Mouse (Mus musculus): ENCODE measurements around the gene Arid5b. TPM values are rescaled to one million over a fixed set of nuclear protein-coding genes. Genes with fewer than 3 reads are reported as not detected.

Gene Arid5b
- polyA plus RNA-seq, 1 experiment from 2014 or later = 18.9 TPM

DNA sequence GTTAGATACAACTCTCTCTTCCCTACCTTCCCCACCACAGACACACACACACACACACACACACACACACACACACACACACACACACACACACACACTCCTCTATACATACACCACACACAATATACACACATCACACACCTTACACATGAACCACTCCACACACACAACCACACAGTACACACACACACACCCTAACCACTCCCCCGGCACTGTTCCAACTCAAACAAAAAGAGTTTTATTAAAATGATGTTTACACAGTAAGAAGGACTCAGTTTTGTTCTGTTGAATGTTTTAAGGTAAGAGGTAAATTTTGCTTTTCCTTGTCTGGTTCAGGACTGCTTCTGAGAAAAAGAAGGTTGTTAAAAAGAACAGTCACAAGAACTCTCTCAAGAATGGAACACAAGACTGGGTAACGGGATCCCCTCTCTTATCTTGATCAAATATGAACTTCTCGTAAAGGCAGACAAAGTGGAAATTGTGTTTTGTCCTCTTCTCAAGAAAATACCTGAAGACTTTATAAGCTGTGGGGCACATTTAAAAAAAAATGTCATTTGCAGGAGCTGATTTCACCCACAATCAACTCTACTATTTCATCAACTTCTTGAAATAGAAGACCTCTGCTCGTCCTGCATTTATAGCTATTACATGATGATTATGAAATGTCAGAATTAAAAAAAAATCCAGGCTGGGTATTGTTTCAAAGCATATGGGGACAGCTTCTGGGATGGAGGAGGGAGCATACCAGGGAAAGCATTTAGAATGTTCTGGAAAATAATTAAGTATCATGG is 30.9 kb downstream of the Arid5b start:
- H3K4me3 ChIP-seq = no peak overlapping the region
- H3K9me3 ChIP-seq (replicated peaks) = no peaks in the 10 kb centered on the region
- WGBS = 75% methylated on average over 4 of the region's 4 CpGs
- H3K4me2 ChIP-seq = no peak overlapping the region
- H3K36me3 ChIP-seq = peaks cover 10% of the 10 kb centered on the region
- H3K9ac ChIP-seq = no peak overlapping the region
- H3K27ac ChIP-seq (ENCODE audit: poor library complexity, severe bottlenecking) = no peak overlapping the region
- H3K4me1 ChIP-seq (replicated peaks) = peaks cover 6% of the 10 kb centered on the region; the same call in 1 of the 2 replicates
- no peaks in the 10 kb centered on the region for H3K27me3 ChIP-seq (replicated peaks)
- ATAC-seq (ENCODE audit: insufficient number of reproducible peaks, low FRiP score) = no peak

DNA sequence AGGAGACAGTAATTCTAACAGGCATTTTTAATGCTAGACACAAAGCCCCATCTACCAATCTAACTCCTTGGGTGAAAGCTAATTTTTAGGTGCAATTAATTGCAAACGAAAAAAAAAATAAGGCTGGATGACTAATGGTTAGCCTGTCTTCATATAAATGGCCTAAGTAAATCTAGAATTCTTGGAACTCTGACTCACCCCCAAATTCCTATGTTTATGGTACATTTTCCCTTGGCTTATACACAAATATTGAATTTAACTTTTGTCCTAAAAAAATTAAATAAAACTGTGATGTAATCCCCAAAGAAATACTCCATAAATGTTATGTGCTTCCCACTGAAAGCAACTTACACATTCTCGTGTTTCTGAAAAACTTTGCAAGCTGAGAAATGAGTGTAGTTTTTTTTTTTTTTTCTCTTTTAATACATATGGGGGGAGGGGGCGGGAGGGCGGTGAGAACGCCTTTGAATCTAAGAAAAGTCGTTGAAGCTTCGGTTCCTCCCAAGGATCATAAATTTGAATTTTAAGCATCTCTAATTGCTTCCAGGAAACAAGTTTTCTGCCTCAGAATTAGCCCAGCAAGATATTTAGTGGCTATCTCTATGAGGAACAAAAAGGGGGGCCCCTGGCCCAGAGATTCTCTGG is 31.8 kb downstream of the Arid5b start:
- Histone ChIP-seq H3K9me3 (replicated peaks) (no peaks in the 10 kb centered on the region), H3K27me3 (replicated peaks) (no peaks in the 10 kb centered on the region), H3K27ac (ENCODE audit: poor library complexity, severe bottlenecking) (no peak overlapping the region), H3K9ac (no peak overlapping the region), H3K4me1 (replicated peaks) (peaks cover 6% of the 10 kb centered on the region; the same call in 1 of the 2 replicates), H3K4me3 (no peak overlapping the region), H3K36me3 (peaks cover 15% of the 10 kb centered on the region), H3K4me2 (no peak overlapping the region)
- WGBS = 72% methylated on average over 7 of the region's 7 CpGs
- ATAC-seq (ENCODE audit: insufficient number of reproducible peaks, low FRiP score) = no peak

DNA sequence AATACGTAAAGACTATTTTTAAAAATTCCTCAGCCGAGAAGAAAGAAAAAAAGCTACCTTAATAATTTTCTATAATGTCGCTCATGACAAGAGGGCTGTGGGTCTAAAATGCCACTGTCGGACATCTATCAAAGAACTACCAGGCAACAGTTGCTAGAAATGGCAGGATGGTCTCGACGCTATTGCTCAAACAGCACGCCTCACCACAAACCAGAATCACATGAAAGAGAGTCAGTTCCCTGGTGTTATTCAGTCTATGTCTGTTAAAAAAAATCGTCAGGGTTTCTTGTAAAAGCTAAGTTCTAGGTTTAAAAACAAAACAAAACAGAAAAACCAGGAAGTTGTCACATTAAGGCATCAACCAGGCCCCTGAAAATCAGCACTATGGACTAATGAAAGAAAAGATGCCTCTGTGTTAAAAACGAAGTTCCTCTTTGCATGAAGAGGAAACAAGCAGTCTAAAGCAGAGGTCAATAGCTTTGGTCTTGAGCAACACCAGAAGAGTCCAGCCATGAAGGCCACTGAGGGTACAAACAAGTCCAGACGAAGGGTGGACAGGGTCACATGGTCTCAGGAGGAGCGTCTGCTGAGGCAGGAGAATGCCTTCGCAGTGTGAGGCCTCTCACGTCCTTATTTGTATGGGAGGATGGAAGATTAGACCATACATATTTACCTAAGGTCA is 37.6 kb downstream of the Arid5b start:
- no peaks in the 10 kb centered on the region for H3K9me3 ChIP-seq (replicated peaks)
- H3K4me2 ChIP-seq = no peak overlapping the region
- no peak overlapping the region for H3K27ac ChIP-seq (ENCODE audit: poor library complexity, severe bottlenecking)
- no peak overlapping the region for H3K9ac ChIP-seq
- H3K36me3 ChIP-seq = peaks cover 25% of the 10 kb centered on the region
- H3K4me1 ChIP-seq (replicated peaks) = 0 out of 2 replicates have a peak, but pooled peaks cover 3% of the 10 kb centered on the region
- no peaks in the 10 kb centered on the region for H3K27me3 ChIP-seq (replicated peaks)
- no peak for ATAC-seq (ENCODE audit: insufficient number of reproducible peaks, low FRiP score)
- H3K4me3 ChIP-seq = no peak overlapping the region
- 75% methylated on average over 13 of the region's 13 CpGs for WGBS

DNA sequence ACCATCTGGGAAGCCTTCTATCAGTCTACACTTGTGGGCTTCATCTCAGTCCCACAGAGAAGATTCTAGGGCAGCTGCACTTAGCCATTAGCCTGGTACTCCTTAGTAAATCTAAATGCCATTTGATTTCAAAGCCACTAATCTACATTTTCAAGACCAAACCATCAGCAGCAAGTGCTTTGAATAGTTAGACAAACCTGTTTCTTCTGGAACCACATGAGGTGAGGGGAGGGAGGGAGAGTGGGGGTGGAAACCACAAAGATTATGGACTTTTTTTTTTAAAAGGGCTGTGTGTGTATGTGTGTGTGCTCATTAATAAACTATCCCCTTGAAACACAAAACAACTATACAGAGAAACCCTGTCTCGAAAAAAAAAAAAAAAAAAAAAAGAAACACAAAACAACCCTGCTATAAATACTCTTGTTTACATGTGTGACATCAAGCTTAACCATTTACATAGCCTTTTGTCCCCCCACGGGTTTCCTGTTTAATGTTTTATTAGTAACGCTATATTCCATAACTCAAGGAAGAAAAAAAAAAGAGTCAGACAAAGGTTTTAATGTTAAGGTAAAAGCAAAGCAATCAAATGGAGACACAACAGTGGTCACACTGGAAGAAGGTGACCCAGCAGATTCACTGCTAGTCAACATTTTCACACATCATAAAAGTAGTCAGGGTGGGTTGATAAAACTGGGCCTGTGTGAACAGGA is 38.3 kb downstream of the Arid5b start:
- ATAC-seq (ENCODE audit: insufficient number of reproducible peaks, low FRiP score) = no peak
- Histone ChIP-seq H3K9me3 (replicated peaks) (no peaks in the 10 kb centered on the region), H3K9ac (no peak overlapping the region), H3K27me3 (replicated peaks) (no peaks in the 10 kb centered on the region), H3K4me1 (replicated peaks) (0 out of 2 replicates have a peak, but pooled peaks cover 3% of the 10 kb centered on the region), H3K36me3 (peaks cover 30% of the 10 kb centered on the region), H3K4me3 (no peak overlapping the region), H3K4me2 (no peak overlapping the region), H3K27ac (ENCODE audit: poor library complexity, severe bottlenecking) (no peak overlapping the region)
- WGBS = 72% methylated on average over 3 of the region's 3 CpGs

DNA sequence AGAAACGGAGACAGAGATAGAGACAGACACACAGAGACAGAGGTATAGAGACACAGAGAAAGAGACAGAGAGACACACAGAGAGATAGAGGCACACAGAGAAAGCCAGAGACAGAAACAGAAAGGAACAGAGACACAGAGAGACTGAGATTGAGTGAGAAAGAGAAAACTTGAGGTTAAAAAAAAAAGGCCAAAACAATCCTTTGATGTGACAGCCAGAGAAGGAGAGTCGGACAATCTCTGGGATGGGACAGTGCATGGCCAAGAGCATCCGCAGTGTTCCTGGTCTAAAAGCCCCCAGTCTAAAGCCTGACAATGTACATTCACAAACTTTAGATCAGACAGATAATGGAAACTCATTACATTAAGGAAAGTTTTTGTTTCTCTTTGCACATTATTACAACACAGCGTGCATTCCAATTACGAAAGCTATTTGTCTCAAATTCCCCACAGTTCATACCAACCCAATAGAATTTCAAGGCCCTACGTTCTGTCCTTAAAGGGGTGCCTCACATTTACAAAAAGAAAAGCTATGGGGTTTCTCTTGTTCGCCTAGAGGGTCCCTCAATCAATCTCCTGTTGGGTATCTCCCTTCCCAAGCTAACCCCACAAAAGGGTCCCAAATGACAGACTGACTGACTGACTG is 39.0 kb downstream of the Arid5b start:
- no peaks in the 10 kb centered on the region for H3K9me3 ChIP-seq (replicated peaks)
- no peak overlapping the region for H3K4me2 ChIP-seq
- peaks cover 32% of the 10 kb centered on the region for H3K36me3 ChIP-seq
- H3K27me3 ChIP-seq (replicated peaks) = no peaks in the 10 kb centered on the region
- 76% methylated on average over 7 of the region's 7 CpGs for WGBS
- H3K4me3 ChIP-seq = no peak overlapping the region
- ATAC-seq (ENCODE audit: insufficient number of reproducible peaks, low FRiP score) = no peak
- no peak overlapping the region for H3K27ac ChIP-seq (ENCODE audit: poor library complexity, severe bottlenecking)
- H3K4me1 ChIP-seq (replicated peaks) = 0 out of 2 replicates have a peak, but pooled peaks cover 3% of the 10 kb centered on the region
- H3K9ac ChIP-seq = no peak overlapping the region

DNA sequence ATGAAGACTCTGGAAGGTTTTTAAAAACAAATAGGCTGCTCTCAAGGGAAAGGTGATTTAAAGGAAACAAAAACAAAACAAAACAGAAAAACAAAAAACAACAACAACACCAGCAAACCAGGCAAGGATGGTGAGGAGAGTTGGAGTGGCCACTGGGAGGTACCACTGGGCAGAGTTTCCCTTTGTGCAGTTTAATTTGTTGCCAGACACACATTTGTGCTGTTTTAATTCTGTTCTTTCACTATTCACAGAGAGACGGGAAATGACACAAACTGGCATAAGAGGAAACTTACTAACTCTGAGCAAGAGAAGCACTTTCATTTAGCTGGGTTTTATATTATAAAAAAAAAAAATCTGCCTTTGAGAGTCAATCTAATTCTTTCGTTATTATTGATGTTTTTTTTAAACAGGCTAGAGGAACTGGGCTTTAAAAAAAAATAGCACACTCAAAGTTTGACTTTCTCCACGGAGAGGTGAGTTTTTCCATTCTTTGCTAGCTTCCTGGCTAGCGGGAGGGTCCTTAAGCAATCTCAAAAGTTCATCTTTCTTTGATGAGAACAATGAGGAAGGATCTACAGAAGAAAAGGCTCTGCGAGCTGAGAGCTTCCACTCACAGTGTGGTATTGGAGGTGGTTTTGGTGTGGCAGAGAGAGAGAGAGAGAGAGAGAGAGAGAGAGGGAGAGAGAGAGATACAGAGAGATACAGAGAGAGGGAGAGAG is 39.7 kb downstream of the Arid5b start:
- Histone ChIP-seq H3K9ac (no peak overlapping the region), H3K36me3 (peaks cover 37% of the 10 kb centered on the region), H3K4me2 (no peak overlapping the region)

DNA sequence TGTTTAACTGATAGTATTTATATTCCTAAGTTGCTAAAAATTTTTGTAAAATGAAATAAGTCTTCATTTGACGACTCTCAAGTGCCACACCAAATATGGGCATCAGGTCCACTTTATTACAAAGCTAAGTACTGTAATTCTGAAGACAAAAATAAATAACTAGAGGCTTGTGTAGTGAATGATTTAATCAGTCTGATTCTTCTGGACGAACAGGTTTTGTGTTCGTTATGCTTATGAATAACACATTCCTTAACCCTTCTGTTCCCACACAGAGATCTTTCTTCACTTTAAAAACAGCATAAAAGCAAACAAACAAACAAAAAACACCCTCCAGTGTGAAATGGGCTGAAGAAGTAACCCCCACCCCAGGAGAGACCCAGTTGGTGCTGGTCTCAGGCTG is 40.4 kb downstream of the Arid5b start:
- H3K9me3 ChIP-seq (replicated peaks) = no peaks in the 10 kb centered on the region
- H3K36me3 ChIP-seq = peaks cover 42% of the 10 kb centered on the region
- 54% methylated on average over 3 of the region's 3 CpGs for WGBS
- H3K4me3 ChIP-seq = no peak overlapping the region
- H3K27ac ChIP-seq (ENCODE audit: poor library complexity, severe bottlenecking) = no peak overlapping the region
- H3K4me1 ChIP-seq (replicated peaks) = 0 out of 2 replicates have a peak, but pooled peaks cover 3% of the 10 kb centered on the region
- no peak overlapping the region for H3K4me2 ChIP-seq
- H3K9ac ChIP-seq = no peak overlapping the region
- no peak for ATAC-seq (ENCODE audit: insufficient number of reproducible peaks, low FRiP score)
- H3K27me3 ChIP-seq (replicated peaks) = no peaks in the 10 kb centered on the region

More for the DNA sequence above, 39.7 kb downstream of the Arid5b start:
- WGBS = 50% methylated on average over 5 of the region's 5 CpGs
- no peak overlapping the region for H3K27ac ChIP-seq (ENCODE audit: poor library complexity, severe bottlenecking)
- no peaks in the 10 kb centered on the region for H3K27me3 ChIP-seq (replicated peaks)
- no peak overlapping the region for H3K4me3 ChIP-seq
- no peak for ATAC-seq (ENCODE audit: insufficient number of reproducible peaks, low FRiP score)
- no peaks in the 10 kb centered on the region for H3K9me3 ChIP-seq (replicated peaks)
- H3K4me1 ChIP-seq (replicated peaks) = 0 out of 2 replicates have a peak, but pooled peaks cover 3% of the 10 kb centered on the region

DNA sequence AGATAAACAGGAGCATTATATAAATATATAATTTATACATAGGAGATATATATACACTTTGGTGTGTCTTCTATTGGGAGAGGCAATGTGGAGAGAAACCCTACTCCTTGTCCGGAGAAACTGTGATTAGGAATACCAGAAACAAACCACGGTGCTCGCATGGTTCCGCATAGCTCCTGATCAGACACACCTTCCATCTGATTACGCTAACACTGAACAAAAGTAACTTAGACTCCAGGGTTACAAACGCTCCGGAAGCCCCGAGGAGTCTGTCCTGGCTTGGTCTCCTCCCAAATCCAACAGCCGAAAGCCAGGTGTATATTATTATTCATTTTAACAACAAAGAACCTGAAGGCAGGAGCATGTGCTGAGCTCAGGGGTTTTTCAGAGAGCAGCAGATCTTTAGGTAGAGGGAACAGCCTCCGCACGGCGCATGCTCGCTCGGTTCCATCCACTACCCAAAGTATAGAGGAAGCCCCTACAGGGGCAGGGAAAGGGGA is 41.5 kb downstream of the Arid5b start:
- ATAC-seq (ENCODE audit: insufficient number of reproducible peaks, low FRiP score) = no peak
- Histone ChIP-seq H3K4me2 (no peak overlapping the region), H3K4me1 (replicated peaks) (peaks cover 4% of the 10 kb centered on the region), H3K27me3 (replicated peaks) (no peaks in the 10 kb centered on the region), H3K9ac (no peak overlapping the region), H3K4me3 (no peak overlapping the region), H3K9me3 (replicated peaks) (no peaks in the 10 kb centered on the region), H3K36me3 (peaks cover 37% of the 10 kb centered on the region), H3K27ac (ENCODE audit: poor library complexity, severe bottlenecking) (no peak overlapping the region)
- 84% methylated on average over 14 of the region's 14 CpGs for WGBS

DNA sequence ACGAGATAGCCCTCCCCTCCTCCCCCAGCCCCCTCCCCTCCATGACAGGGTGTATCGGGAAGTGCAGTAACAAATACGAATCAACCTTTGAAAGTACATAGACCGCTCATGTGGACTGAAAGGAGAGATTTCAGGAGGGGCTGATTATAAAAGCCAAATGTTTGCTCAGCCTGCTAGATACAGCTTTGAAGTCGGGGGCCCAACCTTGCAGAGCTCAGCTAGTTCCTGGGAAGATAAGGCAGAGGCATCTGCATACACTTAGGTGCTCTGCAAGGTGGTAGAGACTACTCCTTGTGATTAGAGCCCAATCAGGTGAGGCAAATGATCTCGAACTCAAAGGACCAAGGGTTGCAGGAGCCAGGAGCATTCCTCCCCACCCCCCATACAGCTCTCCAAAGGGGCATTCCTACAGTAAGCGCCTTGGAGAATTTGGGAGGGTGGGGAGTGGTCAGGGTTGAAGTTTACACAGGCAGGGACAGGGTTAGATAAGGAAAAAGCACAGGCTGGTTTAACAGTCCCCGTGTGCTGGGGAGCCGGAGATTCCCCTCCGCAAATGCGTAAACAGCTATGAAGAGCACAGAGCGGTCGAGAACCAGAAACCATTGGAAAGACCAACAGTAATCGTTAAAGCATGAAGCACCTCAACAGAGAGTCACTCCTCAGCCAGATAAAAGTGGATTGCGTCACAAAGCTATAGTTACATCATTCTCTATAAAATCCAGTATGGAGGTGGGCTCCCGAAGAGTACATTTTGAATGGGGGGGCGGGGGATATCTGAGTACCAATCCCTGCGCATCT is 47.0 kb downstream of the Arid5b start:
- Histone ChIP-seq H3K9ac (no peak overlapping the region), H3K4me2 (peak overlapping the region; percentile 48), H3K4me1 (replicated peaks) (peaks cover 26% of the 10 kb centered on the region), H3K27ac (ENCODE audit: poor library complexity, severe bottlenecking) (no peak overlapping the region), H3K4me3 (0 out of 2 replicates have a peak overlapping the region, but pooled peaks have one; percentile 3), H3K9me3 (replicated peaks) (no peaks in the 10 kb centered on the region), H3K27me3 (replicated peaks) (no peaks in the 10 kb centered on the region), H3K36me3 (peaks cover 37% of the 10 kb centered on the region)
- peak; percentile 33; the same call in 1 of the 2 replicates for ATAC-seq (ENCODE audit: insufficient number of reproducible peaks, low FRiP score)
- WGBS = 33% methylated on average over 18 of the region's 18 CpGs

Data from heart, embryonic 12.5 days (tissue).